Mouse (Mus musculus) spleen, adult 2 months (tissue): ENCODE measurements around the gene P2ry6.

ENCODE experiments used
- CTCF ChIP-seq: fragments of 200-500 bp; IDR thresholded peaks from 2 replicates; pipeline ENCODE4 v1.5.1; 2011; ENCODE audit warnings: mild to moderate bottlenecking, inconsistent platforms; ENCODE audit not compliant: insufficient read depth, insufficient read length, insufficient replicate concordance; ENCODE audit errors: extremely low read depth
- POLR2A ChIP-seq: fragments of 200-500 bp; IDR thresholded peaks from 2 replicates; pipeline ENCODE4 v1.6.1; 2011; ENCODE audit warnings: low read depth, low read length, inconsistent platforms

GRCm38 (mm10) chr7:100926311-100926923, 48.0 kb downstream of the P2ry6 start:
- no peak for TF ChIP-seq POLR2A
- no peak for TF ChIP-seq CTCF
